Mouse (Mus musculus) kidney, adult 18-20 months (tissue): ENCODE measurements at regions not wholly inside any gene's neighbourhood (a gene's known extent, or its start where the extent isn't known, plus 50 kb on each side); places are given as distances from the start of the nearest gene placed in this dataset.
"Not testable (repeated sequence)": the region's sequence is repeated elsewhere in the genome, so short reads cannot be mapped to it uniquely, and the experiment has no call there.

ENCODE experiments used
- DNase-seq: peaks from one replicate; pipeline ENCODE4 v3.0.0; 2021

DNA sequence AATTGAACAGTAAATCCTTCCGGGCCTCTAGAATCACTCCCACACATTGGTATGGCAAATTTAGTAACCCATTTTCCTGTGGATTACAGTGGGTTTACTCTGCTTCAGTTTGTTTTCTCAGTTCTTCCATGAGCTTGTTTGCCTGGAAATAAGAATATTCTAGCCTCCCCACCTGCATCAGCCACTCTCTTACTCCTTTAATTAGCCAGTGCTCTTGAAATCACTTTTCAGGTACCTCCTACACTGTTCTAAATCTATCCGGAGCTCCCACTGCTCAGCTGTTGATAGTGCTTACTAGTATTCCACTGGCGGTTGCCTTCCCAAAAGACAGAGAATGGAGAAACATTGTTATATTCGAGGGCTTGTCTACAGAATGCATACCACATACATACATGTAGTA is 167.1 kb downstream of the Htr7 start:
- DNase-seq, result no peak

DNA sequence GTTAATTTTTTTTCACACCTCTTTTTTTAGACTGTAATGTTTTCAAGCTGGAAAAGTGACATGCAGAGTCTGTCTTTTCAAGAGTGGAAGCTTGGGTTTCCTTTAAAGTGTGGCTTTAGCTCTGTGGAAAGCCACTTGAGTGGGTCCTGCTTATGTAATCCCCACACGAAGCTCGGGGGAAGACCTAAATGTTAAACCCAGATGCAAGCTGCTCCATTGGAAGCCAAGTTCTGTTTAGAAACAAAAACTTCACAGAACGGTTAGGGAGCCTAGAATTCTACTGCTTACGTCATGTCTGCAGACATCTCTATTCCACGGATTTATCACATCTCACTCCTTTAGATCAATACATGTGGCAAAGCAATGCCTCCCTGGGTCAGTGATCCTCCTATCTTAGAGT is 171.0 kb downstream of the Htr7 start:
- DNase-seq, result no peak

DNA sequence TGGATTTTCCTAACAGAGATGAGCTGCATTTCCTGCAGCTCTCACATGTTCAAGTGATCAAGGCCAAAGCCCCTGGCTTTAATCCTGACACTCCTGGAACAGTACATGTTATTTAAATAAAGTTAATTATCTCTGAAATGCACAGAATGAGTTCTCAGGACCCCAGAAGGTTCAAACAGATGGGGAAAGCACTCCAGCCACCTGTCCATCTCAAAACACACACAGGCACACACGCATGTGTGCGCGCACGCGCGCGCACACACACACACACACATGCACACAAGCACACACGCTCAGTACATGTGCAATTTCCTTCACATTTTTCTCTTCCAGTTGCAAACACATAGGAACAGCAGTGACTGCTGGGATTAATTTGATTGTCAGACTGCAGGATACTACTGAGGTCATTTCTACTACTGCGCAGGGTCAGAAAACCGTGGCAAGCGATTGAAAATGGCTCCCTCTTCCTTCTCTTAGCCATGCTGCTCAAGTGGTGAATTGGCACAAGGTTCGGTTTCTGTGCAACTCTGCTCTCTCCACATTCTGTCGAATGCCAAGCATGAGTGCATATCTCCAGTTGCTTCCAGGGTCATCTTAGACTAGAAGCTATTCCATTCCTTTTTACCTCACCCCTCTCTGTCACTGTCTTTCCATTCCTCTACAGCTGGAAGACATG is 175.4 kb downstream of the Htr7 start:
- no peak for DNase-seq

DNA sequence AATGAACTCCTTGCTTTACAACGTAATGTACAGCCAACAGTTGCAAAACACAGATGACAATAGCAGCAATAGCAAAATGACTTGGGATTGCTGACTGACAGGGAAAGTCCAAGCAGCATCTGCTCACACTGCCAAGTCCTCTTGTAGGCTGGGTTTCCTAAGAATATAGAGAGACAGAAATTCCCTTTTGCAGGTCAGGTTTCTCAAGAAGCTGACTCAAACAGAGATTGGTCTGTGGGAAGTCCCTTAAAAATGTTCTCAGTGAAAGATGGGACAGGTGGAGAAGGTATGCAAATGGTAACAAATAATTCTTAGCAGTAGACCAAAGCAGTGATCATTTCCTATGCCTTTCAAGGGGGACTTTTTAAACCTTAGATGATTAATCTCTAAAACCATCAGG is 181.8 kb downstream of the Htr7 start:
- DNase-seq, result no peak

- no peak for DNase-seq
Measured at GRCm38 (mm10) chr19:35870720-35871119, 186.6 kb downstream of the Htr7 start.

DNA sequence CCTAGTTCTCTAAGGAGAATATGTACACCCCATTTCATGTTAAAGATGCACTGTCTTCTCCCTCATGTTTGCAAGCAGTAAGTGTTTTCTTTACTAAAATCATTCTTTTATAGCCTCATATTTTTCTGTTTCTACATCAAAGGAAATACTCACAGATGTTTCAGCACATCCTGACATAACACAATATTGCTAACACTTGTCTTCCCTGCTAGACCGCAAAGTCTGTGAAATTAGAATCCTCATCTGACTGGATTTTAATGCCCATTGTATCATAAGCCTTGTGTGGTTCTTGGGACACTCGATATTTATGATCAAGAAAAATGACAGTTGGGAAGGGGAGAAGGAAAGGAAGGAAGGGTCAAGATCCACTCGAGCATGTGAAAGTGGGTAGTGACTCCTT is 188.8 kb downstream of the Htr7 start:
- no peak for DNase-seq

GRCm38 (mm10) chr19:35863049-35863448 is 194.3 kb downstream of the Htr7 start:
- DNase-seq, result no peak

- peak; percentile 44 for DNase-seq
Measured at GRCm38 (mm10) chr19:35861421-35861820, 195.9 kb downstream of the Htr7 start.

DNA sequence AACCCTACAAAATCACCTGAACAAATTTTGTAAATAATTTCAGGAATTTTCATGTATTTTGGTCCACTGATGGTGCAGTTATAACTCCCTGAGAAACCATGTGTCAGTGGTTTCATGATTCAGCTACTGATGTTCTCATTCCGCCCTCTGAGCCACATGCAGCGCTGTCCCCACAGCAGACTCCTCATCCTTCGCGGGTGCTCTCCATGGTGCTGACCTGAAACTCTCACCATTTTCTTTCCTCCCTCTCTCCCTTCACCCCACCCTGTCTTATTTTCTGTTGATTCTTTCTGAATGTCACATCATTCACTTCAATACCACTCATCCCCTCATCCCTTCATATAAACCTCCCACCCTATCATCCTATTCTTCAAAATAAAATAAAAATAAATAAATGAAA is 224.3 kb downstream of the Htr7 start:
- peak; percentile 2 for DNase-seq

DNA sequence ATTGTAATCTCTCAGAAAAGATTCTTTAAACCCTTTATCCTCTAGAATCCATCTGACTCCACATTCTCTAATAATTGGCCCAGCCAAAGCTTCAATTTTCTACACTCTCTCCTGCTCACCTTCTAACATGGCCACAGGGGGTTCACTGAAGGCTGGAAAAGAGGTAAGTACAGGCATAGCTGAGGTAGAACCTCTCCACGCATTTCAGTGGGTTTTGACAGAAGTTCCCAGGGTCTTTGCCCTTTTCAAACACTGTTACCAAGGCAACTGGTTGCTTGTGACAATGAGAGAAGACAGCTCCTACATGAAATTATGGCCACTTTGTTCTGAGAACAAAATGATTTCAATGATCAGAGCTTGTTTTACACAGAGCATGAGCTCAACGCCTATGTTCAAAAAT is 231.2 kb downstream of the Htr7 start:
- DNase-seq, result no peak

DNA sequence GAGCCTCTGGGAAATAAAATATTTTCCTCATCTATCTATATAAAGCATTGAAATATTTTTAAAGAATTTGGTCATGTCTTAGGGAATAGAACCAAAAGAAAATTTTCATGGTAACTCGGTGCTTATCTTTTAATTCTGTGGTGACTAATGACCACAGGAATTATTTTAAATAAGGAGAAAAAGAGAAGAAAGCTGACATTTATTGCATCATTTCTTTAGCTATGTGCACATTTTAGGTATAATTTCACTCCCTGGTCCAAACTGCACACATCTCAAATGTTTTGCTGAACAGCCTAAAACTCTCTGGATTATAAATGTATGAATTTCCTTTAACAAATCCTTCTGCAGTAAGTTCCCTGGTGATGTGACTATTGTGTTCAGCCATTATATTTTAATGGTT is 237.7 kb downstream of the Htr7 start:
- no peak for DNase-seq

DNA sequence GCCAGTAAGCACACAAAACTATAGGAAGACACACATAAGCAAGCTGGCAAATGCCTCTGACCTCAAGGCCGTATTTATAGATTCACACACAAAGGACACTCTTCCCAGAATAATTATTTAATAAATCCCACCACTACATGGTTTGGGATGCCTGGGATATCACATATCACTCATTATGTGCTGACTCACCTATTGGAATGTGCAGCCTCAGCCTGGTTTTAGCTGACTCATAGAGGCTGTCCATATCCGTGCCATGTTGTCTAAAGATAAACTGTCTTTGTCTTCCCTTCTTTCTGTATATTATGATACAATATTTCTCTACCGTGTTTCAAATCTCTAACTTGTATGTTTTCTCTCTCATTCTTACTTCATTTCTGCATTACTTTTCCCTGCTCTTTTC is 262.6 kb downstream of the Htr7 start:
- DNase-seq, result no peak

GRCm38 (mm10) chr19:35787246-35788021 is 269.9 kb downstream of the Htr7 start:
- DNase-seq, result no peak

DNA sequence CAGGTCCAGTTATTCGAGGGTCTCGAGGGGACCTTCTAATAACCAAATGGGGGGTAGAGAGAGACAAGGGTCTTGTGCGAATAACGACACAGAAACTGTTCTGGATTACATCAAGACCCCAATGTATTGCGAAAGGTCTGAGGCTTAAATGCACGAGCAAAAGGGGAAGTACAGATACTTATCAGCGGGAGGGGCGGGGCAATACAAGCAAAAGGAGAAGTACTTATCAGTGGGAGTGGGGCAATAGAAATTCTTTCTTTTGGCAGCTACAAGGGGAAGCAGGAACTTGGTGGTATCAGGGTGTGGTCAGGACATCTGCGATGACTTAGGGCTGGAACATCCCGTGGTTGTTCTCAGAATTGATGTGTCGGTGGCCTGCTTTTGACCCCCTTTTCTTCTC is 295.6 kb downstream of the Htr7 start:
- not testable (repeated sequence) for DNase-seq

- peak; percentile 75 for DNase-seq
Measured at GRCm38 (mm10) chr19:35759701-35760100, 297.6 kb downstream of the Htr7 start.

DNA sequence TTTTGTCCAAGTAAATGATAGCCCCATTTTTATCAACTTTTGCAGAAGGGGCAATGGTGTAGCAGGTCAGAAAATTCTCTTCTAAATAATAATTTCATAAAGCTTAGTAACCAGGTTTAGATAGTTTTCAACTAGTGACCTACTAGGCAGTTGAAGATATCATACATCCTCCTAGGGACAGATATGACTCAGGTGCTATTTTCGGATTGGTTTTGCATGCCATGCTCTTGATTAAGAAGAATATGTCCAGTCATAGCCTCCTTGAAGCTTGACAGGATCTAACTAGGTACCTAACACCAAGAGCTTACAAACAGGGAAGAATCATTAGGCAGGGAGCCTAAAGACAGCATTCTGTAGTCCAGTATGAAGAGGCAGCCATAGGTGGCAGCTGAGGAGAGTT is 301.8 kb downstream of the Htr7 start:
- no peak for DNase-seq

DNA sequence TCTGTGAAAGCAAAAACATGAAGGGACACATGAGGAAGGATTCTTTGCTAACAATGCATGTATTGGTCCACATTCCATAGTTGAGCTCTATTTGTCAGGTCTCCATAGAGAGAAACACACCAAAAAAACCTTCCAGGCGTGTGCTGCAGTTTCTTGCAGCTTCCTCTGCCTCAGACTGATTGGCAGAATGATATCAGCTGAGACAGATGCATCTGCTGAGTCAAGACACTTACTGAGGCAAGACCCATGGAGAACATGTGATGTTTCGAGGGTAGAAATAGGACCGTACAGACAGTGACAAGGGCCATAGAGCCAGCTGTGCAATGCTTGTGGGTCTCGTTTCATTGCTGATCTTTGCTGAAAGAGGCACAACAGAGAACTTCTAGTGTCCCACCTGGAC is 321.6 kb downstream of the Htr7 start:
- DNase-seq, result no peak

GRCm38 (mm10) chr19:35728436-35729060 is 328.8 kb downstream of the Htr7 start:
- DNase-seq, result no peak
